Mouse (Mus musculus): ENCODE data around the gene Gm10718. TPM values are rescaled to one million over a fixed set of nuclear protein-coding genes. Genes with fewer than 3 reads are reported as not detected.
"Not testable (repeated sequence)": the region's sequence is repeated elsewhere in the genome, so short reads cannot be mapped to it uniquely, and the experiment has no call there.

Gm10718 gene
- polyA plus RNA-seq, 1 experiment from 2014 or later = 0.52 TPM

- not testable (repeated sequence) for DNase-seq (ENCODE audit: low spot score)
Measured at GRCm38 (mm10) chr9:3024912-3025467, 1.6 kb downstream of the Gm10718 start, which contains the start of gene Gm10717. Gene Gm10717, plus strand, starts transcription at chr9:3025417.

- DNase-seq (ENCODE audit: low spot score) = not testable (repeated sequence)
Measured at GRCm38 (mm10) chr9:3025653-3026052, 2.3 kb downstream of the Gm10718 start.

- not testable (repeated sequence) for DNase-seq (ENCODE audit: low spot score)
Measured at GRCm38 (mm10) chr9:3026136-3026535, 2.8 kb downstream of the Gm10718 start.

GRCm38 (mm10) chr9:3026741-3027140 is 3.4 kb downstream of the Gm10718 start:
- not testable (repeated sequence) for DNase-seq (ENCODE audit: low spot score)

GRCm38 (mm10) chr9:3027200-3027599 is 3.9 kb downstream of the Gm10718 start:
- DNase-seq (ENCODE audit: low spot score) = peak; percentile 61

GRCm38 (mm10) chr9:3029276-3030000 is 6.1 kb downstream of the Gm10718 start:
- not testable (repeated sequence) for DNase-seq (ENCODE audit: low spot score)

- DNase-seq (ENCODE audit: low spot score) = peak; percentile 91
Measured at GRCm38 (mm10) chr9:3030677-3031318, 7.5 kb downstream of the Gm10718 start.

GRCm38 (mm10) chr9:3034299-3034698 is 11.0 kb downstream of the Gm10718 start, which contains the start of gene Gm17535:
Gene Gm17535, plus strand, starts transcription at chr9:3034599.
- DNase-seq (ENCODE audit: low spot score) = not testable (repeated sequence)

GRCm38 (mm10) chr9:3036577-3036976 is 13.2 kb downstream of the Gm10718 start, which contains the start of gene Gm10715:
Gene Gm10715, plus strand, starts transcription at chr9:3036877.
- DNase-seq (ENCODE audit: low spot score) = not testable (repeated sequence)

- peak; percentile 3 for DNase-seq (ENCODE audit: low spot score)
Measured at GRCm38 (mm10) chr9:3038161-3038560, 14.8 kb downstream of the Gm10718 start.

Small RNAs within 50 kb of the gene (microRNA-seq; reads per million reads assigned to microRNA genes)
- not detected for gene Mir101c (ENCODE audit: borderline number of aligned reads)

Other genes starting within 250 kb of the Gm10718 start
- not detected in 2 replicates for gene Gm10722, start 22.6 kb upstream of the Gm10718 start, polyA plus RNA-seq (2015; fragmentation: Nextera tagmentation; extraction: Ambion mirVana)
- 0.22 TPM in 1 of 2 replicates, not detected in the other for gene Gm11168, start 20.2 kb upstream of the Gm10718 start, polyA plus RNA-seq (2015; fragmentation: Nextera tagmentation; extraction: Ambion mirVana)
- gene Gm10721, start 10.4 kb upstream of the Gm10718 start, polyA plus RNA-seq (2015; fragmentation: Nextera tagmentation; extraction: Ambion mirVana) = not detected in 2 replicates
- gene Gm10720, start 7.9 kb upstream of the Gm10718 start, polyA plus RNA-seq (2015; fragmentation: Nextera tagmentation; extraction: Ambion mirVana) = not detected in 2 replicates
- gene Gm10719, start 6.1 kb upstream of the Gm10718 start, polyA plus RNA-seq (2015; fragmentation: Nextera tagmentation; extraction: Ambion mirVana) = 0.21 TPM in 1 of 2 replicates, not detected in the other
- not detected in 2 replicates for gene Gm10717, start 1.9 kb downstream of the Gm10718 start, polyA plus RNA-seq (2015; fragmentation: Nextera tagmentation; extraction: Ambion mirVana)
- gene Gm17535, start 11.1 kb downstream of the Gm10718 start, polyA plus RNA-seq (2015; fragmentation: Nextera tagmentation; extraction: Ambion mirVana) = not detected in 2 replicates
- gene Gm10715, start 13.3 kb downstream of the Gm10718 start, polyA plus RNA-seq (2015; fragmentation: Nextera tagmentation; extraction: Ambion mirVana) = not detected in 2 replicates

Measured in thymus, postnatal 0 days (tissue).